Mouse (Mus musculus) C2C12 (cell line): ENCODE results near the gene Zfp784.

Source experiments
- CEBPB ChIP-seq: IDR thresholded peaks from one replicate; pipeline ENCODE4 v1.6.1; 2011; ENCODE audit warnings: low read depth, mild to moderate bottlenecking, control low read depth, moderate library complexity
- CTCF ChIP-seq: IDR thresholded peaks from one replicate; pipeline ENCODE4 v1.5.1; 2011; ENCODE audit not compliant: control insufficient read depth, insufficient read depth, insufficient read length
- FOSL1 ChIP-seq: IDR thresholded peaks from one replicate; pipeline ENCODE4 v1.8.0; 2011; ENCODE audit warnings: mild to moderate bottlenecking, low read length; ENCODE audit not compliant: poor library complexity, insufficient read depth, severe bottlenecking
- MAX ChIP-seq: IDR thresholded peaks from one replicate; pipeline ENCODE4 v1.6.1; 2011; ENCODE audit warnings: mild to moderate bottlenecking, control low read depth
- MYOG ChIP-seq: IDR thresholded peaks from one replicate; pipeline ENCODE4 v1.6.1; 2011; ENCODE audit not compliant: control insufficient read depth, insufficient read length; ENCODE audit errors: extremely low read depth

GRCm38 (mm10) chr7:5020000-5020681 lies 18.1 kb downstream of the Zfp784 start, which contains the start of the genes Zfp865 and Ccdc106:
- TF ChIP-seq CTCF (no peak), MAX (peak; percentile 24), MYOG (no peak), FOSL1 (no peak), CEBPB (no peak)
